Mouse (Mus musculus) right cerebral cortex, postnatal 10 days (tissue): ENCODE measurements around the gene Atg2b.

Experiments used
- DNase-seq, 2 experiments: peaks; one replicate each; pipeline ENCODE4 v3.0.0; 2021; ENCODE audit warnings: low spot score in 2 of 2

Atg2b gene

DNA sequence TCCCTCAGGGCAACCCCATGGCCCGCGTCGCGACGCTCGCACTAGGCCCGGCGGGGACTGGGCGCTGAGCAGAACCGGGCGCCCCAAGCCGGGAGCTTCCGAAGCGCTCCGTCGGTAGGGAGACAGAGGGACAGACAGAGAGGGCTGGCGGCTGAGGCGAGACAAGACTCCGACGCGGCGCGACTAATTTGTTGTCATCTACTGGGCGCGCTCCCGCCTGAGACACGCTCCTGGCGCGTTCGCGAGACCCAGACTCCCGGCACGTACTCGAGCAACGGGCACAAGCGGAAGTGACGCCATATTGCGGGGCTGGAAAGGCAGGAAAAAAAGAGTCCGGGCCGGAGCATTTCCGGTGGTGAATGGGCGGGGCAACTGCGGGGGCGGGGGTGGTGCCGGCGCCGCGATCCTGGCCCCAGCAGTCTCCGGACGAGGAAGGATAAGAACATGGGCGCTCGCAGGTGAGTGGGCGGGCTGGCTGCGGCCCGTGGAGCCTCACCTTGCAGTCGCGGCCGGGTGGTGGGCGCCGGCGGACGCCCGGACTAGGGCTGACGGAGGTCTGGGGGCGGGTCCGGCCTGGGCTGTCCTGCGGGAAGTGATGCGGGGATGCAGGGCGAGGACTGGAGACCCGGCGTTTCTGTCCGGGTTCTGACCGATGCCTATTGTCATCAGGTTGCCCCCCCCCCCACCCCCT, at the start of gene Atg2b:
Atg2b (minus strand) TSS at position 211 of the 691 bp plus-strand sequence.
- peak; percentile 98 to 99 for DNase-seq

DNA sequence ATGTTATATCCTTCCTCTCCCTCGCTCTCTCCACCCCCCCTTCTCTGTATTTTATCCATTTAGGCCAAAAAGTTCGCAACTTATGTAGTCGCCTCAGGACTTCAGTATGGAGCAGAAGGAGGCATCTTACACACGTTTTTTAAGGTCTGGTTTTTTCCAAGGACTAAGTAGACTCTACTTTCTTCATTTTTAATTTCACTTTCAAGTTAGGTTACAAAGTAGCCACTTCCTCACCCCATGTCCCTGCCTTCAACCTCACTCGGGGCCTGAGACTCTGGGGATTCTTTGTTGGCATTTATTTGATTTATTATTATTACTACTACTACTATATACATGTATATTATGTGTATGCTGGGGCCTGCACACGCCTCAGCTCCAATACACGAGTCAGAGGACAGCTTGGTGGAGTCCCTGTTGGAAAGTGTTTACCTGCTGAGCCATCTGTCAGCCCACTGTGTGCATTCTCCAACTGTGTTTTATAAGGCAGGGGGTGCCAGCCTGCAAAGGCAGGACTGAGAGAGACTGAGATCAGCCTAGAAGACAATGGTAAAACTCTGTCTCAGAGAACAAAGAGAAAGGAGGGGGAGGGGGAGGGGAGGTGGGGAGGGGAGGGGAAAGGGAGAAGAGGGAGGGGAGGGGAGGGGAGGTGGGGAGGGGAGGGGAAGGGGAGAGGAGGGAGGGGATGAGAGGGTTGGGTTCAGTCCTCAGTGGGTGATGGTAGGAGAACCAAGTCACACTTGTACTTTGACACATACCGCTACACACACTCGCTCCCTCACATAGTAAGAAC, 48.6 kb upstream of the Atg2b start:
- no peak for DNase-seq

DNA sequence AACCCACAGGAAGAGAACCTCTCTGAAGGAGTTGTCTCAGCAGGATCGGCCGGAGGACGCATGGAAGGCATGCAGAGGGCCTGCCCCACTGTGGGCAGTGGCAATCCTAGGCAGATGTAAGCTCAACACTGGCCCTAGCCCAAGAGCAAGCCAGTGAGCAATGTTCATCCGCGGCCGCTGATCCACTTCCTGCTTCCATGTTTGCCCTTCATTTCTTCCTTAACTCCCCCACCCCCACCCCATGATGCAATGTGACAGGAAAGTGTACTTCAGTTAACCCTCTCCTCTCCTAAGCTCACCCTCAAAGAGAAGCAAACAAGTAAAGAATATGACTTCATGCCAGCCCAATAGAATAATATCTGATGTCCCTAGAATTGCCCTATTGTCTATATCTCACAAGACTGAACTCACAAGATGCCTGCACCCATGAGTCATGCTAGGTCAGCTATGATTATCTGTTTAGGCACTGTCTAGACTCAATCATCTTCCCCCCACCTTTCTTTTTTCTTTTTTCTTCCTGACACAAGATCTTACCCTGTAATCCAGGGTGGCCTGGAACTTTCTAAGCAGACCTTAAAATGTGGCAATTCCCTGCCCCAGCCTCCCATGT, 45.9 kb upstream of the Atg2b start:
- no peak for DNase-seq

DNA sequence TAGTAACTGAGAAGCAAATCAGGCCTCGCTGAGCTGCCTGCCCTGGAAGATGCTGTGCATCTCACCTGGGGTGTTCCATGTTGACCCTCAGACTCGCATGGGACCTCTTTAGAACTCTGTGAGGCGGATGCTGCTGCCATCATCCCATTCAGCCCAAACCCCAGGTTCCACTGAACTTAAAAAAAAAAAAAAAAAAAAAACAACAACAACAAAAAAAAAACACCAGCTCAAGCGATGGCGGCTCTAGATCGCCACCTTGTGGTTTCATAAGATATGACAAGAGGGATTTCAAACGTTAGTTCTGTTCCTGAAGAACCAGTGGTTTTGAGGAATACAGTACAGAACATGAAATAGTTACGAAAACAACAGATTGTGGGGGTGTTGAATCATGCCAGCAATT, 43.0 kb upstream of the Atg2b start:
- DNase-seq: peak; percentile 41 to 50

DNA sequence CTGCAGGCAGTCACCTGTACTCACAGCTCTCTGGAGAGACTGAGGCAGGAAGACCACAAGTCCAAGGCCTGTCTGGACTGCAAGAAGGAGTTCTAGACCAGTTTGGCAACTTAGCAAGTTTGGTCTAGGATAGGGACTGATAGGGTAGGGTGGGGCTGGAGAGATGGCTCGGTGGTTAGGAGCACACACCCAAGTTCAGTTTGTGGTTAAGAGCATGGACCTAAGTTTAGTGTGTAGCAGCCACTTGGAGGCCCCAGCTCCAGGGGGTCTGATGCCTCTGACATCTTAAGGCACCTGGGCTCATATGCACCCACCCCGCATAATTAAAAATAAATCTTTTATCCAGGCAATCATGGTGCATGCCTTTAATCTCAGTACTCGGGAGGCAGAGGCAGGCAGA, 42.3 kb upstream of the Atg2b start:
- no peak for DNase-seq

DNA sequence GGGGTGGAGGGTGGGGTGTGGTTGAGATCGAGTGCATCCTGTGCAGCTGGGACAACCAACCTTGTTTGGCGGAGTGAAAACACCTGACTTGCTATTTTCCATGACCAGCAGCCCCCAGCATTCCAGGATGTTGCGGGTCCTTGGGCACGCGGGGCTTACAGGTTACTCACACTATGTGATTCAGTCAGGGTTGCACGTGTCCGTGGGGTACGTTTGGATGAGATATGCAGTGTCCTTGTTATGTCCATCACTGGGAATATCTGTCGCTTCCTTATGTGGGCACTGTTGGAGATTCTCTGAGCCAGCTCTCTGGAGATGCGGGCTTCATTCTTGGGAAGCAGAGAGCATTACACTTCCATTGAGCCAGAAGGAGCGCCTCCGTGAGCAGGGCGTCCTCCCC, 40.7 kb upstream of the Atg2b start:
- DNase-seq: no peak

DNA sequence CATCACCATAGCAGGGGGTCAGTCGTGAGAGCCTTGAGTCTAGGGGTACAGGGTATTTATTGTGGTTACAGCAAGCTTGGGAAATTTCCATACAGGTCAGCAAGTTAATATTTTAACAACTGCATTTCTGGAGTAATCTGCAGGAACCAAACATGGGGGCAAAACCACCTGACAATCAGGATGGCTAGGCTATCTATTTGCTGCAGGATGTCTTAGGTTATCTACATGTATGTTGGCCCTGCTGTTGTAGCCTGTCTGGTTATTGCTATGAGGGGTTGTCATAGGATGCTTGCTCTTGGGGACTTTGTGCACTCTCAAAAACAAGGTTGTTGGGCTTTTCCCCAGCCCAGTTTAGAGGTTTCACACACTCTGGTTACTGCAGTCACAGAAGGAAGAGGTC, 39.6 kb upstream of the Atg2b start:
- no peak for DNase-seq

DNA sequence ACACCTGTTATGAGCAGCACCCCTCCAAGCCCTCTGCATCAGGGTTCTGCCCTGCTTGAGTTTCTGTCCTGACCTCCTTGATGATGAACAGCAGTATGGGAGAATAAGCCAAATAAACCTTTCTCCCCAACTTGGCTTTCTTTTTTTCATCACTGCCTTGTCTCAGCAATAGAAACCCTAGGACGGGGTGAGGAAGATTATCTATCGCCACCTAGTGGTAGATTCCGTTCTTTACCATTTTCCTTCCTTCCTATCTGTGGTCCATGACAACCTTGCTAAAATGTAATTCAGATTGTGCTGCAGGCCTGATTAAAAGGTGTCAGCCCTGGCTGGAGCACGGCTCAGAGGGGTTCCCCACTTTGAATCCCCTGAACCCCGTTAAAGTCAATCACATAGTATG, 37.6 kb upstream of the Atg2b start:
- DNase-seq: no peak

DNA sequence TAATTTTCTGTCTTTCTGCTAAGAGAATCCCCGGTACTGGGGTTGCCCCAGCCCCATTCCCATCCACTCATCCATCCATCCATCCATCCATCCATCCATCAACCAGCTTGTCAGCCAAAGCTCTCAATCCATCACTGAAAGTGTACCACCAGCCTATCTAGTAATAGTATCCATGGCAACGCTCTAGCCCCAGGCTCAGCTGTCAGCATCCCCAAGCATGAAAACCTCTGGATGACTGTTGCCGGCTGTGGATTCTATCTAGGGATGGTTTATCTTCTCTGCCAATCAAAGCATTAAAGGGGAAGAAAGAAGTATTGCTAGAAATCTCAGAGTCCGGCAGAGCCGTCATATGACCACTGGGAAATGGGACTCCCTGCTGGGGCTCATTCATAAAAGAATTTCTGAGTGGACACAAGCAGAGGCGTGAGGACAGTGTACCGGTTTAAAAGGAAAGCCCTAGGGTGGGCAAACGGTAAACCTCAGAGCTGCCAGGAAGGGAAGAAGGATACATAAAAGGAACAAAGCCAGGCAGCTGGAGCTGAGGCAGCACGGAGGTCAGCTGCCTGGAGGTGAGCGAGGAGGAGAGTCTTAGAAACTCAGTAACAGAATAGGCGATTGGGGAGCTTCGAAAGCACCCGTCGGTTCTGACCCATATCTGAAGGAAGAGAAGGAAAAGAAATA, 36.6 kb upstream of the Atg2b start:
- no peak for DNase-seq

DNA sequence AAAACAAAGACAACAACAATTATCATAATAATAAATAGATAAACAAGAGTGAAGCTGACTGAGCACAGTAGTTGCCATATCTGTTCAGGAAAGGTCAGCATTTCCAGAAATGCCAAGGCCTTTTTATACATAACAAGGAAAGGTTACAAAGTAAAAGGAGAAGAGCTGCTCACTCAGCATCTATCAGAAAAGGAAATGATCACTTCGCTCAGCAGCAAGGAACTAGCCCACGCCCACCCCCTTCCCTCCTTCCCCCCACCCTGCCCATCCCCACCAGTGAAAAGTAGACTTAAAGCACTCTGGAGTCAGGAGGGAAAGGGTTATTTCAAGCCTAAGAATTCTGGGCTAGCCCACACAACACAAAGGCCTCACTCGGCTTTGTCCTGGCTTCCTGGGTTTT, 35.2 kb upstream of the Atg2b start:
- DNase-seq: no peak

DNA sequence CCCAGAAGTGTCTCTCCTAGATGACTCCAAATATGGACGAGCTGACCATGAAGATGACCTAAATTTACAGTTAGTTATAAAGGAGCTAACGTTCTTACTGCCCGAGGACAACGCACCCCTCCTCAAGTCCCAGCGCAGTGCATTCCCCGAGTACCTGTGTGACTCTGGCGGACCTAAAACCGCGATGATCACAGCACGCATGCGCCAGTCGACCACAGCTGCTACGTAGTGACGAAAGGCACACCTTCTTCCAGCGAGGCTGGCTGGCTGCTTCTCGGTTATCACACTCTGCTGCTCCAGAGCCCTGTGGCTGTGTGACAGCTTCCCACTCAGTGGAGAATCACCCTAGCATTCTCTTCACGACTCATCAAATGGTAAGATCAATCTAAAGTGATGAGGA, 33.6 kb upstream of the Atg2b start:
- peak; percentile 63 to 69 for DNase-seq

DNA sequence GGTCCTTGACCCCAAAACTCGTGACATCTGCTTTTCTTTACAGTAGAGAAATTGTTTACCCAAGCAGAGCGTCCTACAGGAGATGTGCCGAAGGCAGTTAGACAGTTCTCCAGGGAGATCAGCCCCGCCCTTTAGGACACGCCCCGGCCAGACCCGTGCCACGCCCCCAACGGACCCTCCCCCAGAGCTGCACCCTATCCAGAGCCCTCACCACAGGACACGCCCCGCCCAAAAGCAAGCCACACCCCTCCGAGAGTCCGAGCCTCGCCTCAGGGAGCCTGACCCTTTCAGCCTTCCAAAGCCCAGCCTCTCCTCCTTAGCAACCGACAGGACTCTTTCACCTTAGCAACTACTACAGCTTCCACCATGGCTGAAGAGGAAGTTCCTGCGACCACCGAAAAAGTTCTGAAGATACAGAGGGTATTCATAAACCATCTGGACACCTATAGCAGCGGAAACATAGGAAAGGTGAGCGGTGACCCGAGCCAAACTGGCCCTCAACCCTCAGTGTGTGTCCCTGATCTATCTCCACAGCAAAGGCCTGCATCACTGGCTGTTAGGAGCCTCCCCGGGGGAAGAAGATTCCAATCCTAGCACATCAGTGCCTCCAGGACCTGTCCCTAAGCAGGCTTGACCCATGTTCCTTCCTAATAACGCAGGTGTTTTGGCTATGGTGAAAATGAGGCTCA, 20.9 kb upstream of the Atg2b start, which contains the start of gene Ak7:
Ak7 (plus strand) TSS at position 178 of the 689 bp plus-strand sequence.
- DNase-seq: peak in 1 of 2 experiments; percentile 36

DNA sequence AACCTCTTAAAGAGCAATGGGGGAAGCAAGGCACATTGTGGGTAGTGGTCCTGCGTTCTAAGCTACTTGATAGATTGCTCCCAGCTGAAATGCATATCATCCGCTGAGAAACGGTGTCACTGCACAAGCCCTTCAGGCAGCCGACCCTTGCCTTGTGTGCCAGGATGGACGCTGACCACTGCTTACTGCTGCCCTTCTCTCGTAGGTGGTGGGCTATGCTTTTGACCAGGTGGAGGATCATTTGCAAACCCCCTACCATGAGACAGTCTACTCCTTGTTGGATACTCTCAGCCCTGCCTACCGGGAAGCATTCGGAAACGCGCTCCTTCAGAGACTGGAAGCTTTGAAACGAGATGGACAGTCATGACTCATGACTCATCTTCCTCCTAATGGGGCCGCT, 15.4 kb upstream of the Atg2b start:
- DNase-seq: no peak

DNA sequence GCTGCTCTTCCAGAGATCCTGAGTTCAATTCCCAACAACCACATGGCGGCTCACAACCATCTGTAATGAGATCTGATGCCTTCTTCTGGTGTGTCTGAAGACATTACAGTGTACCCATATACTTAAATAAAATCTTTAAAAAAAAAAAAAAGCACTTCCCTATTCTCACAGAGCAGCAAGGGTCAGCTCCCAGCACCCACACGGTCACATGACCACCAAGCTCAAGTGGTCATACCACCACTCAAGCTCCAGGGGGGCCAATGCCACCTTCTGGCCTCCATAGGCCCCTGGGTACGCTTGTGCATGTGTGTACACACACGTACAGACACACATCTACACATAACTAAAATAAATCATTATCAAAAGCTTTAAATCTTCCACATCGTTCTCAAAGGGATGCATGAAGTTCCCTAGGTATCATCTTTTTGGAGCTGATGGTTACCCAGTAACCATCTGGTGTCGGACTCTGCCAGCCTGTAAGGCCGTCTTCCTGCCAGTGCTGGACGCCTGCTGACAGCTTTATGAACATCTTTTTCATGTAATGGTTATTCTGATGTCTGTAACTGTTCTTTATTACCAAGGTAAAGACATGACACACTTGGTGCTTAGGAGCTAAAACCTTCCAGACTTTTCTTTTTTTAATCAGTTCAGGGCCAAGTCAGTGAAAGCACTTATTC, 12.2 kb upstream of the Atg2b start:
- no peak for DNase-seq

DNA sequence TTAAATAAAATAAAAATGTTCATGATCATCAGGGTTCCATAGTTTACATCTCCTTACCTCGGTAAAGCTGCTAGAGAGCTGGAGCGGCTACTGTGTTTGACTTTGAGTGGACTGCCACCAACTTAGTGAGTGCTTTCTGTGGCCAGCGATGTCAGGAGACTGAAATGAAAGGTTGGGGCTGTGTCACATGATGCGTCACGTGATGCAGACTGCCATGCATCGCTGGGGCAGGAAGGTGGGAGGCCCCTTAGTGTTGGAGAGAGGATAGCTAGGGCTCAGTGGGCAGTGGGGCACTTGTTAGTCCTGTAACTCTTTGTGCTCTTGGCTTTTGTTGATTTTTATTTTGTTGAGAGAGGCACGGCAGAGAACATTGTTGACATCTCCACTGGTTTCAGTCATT, 10.8 kb upstream of the Atg2b start:
- DNase-seq: no peak

DNA sequence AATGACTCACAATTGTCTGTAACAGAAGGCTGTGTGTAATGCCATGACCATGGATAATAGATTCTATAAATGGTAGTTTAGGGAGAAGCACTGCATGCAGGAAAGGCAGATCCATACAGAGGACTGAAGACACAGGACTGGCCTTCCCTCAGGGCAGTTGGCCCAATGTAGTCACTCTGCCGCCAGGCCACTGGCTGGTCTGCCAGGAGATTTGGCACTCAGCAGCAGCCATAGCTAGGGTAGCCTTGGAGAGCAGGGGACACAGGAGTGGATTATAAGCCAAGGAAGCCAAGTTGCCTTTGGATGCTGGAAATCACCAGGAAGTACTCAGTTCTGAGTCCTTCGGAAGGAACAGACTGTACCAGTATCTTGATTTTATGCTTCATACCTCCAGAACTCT, 9.0 kb upstream of the Atg2b start:
- peak in 1 of 2 experiments; percentile 59 for DNase-seq

DNA sequence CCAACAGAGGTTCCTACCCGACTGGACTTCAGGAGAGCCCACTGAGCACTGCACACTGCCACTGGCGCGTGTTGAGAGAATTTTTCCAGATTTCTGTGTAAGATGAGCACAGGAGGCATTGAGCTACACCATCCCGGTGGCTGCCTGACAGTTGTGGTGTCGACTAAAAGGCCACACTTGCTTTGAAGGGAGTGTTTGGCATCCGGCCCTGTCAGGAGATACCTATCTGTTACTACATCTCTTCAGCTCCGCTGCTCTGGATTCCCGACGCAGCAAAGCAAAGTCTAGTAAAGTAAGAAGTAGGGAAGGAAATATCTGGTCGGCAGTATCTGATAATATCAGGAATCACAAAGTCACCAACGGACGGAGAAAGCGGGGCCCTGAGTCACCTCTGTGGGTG, 4.4 kb upstream of the Atg2b start:
- no peak for DNase-seq

DNA sequence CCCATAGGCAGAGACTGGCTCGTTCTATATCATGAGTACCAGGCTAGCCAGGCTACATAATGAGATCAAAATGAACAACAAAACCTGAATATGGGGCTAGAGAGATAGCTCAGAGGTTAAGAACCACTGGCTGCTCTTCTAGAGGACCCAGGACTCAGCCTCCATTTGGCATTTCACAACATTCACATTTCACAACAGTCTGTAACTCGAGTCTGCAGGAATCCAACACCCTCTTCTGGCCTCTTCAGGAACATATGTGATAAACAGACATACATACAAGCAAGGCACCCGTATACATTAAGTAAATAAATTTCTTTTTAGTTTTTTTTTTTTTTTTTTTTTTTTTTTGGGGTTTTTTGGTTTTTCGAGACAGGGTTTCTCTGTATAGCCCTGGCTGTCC, 3.5 kb upstream of the Atg2b start:
- no peak for DNase-seq

DNA sequence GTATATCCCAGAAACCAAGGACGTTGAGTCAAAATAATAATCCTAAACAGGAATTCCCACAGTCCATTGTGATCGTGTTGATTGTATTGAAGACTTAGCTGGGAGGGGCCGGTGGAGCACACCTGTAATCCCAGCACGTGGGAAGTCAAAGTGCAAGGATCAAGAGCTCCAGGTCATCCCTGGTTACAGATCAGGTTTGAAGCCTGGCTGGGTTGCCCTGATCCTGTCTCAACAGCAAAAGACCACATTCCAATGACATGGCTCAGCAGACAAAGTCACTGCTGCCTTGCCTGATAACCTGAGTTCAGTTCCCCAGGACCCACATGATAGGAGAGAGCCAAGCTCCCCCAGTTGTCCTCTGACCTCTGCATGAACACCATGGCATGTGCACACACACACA, 2.4 kb upstream of the Atg2b start:
- DNase-seq: no peak

DNA sequence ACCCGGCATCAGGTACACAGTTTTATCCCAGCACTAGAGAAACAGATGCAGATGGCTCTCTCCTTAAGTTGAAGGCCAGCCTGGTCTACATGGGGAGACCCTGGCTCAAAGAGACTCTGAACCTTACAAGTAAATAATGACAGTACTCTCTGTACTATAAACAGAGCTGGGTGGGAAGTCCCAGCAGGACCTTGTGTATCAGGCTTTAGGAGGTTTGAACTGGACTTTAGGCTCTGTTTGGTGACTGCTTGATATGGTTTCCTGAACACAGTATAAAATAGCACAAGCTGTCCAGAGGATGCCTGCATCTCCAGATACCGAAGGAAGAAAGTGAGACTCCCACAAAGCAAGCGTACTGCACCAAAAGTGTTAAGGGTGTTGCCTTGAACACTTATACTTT, 1.8 kb upstream of the Atg2b start:
- DNase-seq: no peak
